Mouse (Mus musculus) cerebellum, postnatal 36 days (tissue): Measurements from ENCODE around the gene Atp6v1b1.

Experiments
- DNase-seq, 2 experiments: peaks; one replicate each; pipeline ENCODE4 v3.0.0; 2021 to 2022; ENCODE audit warnings: mixed read lengths in 2 of 2

Gene Atp6v1b1

DNA sequence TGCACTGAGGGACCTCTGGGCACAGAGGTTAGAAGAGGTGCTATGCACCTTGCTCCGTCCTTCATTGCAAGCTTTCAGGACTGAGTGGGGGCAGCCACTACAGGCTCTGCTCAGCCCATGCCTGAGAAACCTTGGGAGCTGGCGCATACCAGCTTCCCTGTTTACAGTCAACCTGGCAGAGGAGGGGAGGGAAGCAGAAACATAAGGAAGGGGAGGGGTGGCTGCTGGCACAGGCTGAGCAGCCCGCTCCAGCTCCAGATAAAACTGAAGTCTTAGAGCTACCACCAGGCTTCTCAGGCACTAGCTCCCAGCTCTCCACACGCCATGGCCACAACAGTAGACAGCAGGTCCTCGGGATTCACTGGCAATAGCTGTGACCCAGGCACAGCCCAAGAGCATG is at the start of gene Atp6v1b1:
Atp6v1b1 (plus strand) TSS at position 230 of the 400 bp plus-strand sequence.
- no peak for DNase-seq

DNA sequence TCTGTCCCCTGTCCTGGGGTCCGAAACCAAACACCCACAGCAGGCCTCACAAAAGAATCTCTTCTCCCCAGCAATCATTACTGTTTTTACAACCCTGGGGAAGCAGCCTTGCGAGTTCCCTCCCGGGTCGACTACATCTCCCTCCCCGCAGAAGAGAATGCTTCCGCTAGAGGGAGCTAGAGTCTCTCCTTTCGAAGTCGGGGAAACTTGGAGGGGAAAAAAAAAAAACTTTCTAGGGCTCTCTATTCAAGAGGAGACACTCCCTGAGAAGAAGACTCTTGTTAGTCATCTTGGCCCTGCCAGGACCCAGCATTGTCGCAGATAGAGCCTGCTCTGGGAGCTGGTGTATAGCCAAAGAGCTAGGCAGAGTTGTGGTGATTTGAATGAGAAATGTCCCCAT is 49.0 kb upstream of the Atp6v1b1 start:
- no peak for DNase-seq

DNA sequence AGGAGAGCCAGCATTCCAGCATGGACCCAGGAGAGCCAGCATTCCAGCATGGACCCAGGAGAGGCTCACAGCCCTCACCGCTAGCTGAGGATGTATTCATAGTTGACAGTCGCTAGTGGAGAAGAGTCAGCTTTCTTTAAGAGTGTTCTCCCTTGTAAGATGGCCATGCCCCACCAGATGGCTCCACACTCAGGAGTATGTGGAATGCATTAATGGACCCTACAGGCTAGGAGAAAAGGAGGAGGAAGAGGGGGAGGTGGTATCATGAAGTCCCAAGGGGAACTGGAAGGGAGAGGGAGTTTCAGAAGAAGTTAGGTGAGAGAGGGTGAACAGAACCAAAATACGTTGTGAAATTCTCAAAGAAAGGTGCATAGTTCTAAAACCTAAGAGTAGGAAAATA is 47.1 kb upstream of the Atp6v1b1 start:
- DNase-seq, result no peak

DNA sequence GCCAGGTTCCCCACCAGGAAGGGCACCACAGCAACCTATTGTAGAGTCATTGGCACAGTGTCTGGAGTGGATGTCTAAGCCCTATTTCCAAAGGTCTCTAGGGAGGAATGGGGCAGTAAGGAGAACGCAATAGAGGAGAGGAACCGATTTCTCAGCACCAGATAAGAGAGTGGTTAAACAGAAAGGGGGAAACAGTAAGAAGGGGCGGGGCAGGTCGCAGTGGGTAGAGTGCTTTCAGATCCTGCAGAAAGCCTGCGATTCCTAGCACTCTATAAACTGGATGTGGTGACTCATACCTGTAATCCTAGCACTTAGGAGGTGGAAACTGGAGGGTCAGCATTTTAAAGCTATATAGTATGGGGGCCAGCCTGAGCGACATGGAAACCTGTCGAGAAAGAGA is 46.1 kb upstream of the Atp6v1b1 start:
- DNase-seq, result no peak

DNA sequence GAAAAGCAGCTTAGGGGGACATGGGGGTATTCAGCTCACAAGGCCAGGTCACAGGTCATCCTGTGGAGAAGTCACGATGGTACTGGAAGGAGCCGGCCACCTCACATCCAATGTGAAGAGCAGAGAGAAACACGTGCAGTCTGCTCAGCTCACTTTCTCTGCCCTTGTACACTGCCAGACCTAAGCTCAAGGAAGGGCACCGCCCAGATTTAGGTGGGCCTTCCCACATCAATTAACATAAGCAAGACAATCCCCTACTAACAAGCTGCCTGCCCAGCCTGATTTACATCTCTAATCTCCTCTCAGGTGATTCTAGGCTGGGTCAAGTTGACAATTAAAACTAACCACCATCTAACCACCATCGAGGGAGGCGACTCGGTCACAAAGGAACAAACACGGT is 44.9 kb upstream of the Atp6v1b1 start:
- DNase-seq, result no peak

DNA sequence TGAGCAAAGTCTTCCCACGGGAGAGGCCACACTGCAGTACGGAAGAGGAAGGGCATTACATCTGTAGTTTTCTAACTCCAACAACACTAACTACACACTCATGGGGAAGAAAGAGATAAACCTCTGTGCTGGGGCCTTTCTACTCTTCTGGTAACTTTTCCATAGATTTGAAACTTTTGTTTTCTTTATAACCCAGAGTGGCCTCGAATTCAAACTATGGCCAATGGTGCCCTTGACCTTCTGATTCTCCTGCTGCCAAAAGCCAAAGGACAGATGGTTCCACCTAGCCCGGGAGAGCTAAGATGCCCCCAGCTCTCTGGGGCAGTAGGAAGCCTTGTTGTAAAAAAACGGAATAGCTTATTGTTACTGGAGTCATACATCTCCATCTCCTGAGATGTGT is 42.8 kb upstream of the Atp6v1b1 start:
- no peak for DNase-seq

DNA sequence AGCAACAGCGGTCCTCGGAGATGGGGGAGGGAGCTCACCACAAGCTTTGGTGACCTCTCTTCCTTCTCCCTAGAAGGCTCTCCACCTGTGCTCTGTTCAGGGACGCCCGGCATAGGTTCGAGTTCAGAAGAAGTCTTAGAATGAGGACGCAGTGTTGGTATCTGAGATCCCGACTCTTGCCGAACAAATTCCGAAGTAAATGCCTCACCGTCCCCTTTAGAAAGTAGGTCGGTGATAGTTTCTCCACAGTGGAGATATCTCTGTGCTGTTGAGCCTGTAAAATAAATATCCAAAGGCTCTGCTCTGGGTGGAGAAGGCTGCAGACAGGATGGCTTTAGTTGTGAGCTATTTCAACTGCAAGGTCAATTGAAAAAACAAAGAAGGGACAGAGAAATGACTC is 41.8 kb upstream of the Atp6v1b1 start:
- no peak for DNase-seq

DNA sequence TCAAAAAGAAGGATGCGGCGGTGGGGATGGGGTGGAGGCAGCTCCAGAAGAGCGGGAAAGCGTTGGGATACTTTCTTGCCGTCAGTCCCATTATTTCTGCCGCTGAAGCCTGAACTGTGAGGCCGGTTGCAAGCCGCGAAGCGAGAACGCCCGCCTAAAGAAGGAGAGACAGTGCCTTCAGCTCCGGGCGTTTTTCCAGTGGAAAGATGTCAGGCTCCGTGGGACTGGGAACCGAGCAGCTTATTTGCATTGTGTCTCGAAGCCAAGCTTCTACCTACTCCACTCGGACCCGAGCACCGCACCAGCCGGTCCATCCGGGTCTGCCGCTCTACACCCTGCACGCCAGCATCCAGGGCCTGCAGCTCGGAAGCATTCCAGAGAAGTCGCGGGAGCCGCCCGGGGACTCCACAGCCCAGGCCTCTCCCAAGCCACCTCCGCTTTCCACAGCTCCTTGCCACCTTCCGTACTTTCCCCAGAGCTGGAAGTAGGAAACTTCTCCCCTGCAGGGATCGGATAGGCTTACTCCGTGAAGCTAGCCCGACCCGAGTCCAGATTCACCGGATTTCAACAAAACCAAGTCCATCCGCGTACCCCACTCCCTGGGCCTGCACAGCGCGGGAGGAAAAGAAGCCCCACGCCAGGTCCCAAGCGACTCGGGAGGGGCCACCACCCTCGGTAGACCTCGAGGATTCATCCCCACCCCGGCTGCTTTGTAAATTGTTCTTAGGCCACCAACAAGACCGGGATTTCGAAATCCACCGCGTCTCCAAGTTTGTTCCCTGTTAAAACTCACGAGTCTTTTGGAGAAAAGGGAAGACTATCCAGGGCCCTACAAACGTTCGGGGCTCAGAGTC is 40.4 kb upstream of the Atp6v1b1 start:
- DNase-seq, result no peak

DNA sequence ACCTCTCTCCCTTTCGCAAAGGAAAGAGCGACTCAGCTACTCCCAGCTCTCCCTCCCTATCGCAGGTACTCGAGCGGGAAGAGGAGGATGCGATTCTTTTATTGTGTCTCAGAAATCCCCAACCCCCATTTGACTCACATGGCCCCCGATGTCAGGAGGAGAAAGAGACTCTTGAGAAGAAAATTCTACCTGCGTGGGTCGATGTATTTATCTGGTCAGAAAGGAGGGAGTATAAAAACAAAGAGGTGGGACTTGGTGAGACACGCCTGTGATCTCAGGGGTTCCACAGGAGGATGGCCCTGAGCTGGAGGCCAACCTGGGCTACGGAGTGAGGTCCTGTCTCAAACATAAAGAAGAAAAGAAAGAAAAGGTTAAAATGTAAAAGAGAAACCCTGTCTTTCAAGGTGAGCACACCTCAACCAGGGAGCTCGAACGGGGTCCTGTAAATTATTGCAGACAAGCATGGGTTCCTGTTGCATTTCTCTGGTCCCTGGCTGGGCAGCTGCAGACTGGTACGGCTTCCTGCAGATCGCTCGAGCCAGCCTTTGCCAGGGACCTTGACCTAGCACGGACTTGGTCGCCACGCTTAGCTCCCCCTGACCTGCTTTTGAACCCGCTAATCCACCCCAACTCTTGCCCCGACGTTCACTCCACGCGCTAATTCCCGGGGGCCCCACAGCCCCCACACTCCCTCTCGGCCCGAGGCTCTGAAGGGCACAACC is 39.6 kb upstream of the Atp6v1b1 start:
- no peak for DNase-seq

DNA sequence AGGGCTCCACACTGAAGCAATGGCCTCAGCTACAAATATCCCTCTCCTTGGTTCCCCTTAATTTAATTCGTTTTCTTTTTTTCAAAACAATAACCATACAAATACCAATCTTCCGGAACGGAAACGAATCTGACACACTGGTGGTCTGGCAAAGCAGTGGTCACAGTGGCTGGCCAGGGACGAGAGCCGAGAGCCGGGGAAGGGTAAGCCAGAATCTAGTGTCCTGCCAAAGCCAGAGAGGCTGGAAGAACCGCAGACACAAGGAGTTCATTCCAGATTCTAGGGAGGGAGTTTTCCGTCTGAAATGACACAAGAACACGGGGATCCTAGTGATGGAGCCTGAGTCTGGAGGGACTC is 39.1 kb upstream of the Atp6v1b1 start:
- no peak for DNase-seq

DNA sequence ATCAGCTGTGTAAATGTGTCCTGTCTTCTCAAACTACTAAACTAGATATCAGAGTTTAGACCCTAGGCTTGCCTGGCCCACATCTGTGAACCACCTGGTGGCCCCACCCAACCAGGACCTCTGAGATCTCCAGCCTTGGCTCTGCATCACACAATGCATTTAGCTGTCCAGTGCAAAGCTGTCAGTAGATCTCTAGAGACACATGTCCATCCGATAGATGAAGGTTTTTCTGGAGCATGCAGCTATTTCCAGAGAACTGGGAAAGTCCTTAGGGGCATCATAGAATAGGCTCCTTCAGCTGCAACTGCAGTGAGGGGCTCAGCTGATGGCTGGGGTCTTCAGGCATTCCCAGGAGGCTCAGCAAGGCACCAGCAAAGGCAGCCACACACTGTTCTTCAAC is 38.5 kb upstream of the Atp6v1b1 start:
- no peak for DNase-seq

DNA sequence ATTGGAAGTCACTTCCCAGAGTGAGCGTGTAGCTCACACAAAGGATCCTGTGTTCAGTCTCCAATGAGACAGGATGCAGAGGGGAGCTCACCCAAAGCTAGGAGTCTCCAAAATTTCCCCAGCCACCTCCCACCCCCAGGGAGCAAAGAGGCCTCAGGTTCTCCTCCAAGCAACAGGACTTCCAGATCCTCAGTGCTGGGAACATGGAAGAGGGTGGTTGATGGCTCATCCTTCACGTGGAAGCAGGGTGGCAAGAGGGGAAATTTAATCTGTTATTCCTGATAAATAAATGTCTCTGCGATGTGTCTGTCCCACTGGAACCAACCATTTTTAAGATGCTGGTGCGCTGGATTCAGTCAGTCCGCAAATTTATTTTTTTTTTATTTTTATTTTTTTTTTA is 38.1 kb upstream of the Atp6v1b1 start:
- no peak for DNase-seq

DNA sequence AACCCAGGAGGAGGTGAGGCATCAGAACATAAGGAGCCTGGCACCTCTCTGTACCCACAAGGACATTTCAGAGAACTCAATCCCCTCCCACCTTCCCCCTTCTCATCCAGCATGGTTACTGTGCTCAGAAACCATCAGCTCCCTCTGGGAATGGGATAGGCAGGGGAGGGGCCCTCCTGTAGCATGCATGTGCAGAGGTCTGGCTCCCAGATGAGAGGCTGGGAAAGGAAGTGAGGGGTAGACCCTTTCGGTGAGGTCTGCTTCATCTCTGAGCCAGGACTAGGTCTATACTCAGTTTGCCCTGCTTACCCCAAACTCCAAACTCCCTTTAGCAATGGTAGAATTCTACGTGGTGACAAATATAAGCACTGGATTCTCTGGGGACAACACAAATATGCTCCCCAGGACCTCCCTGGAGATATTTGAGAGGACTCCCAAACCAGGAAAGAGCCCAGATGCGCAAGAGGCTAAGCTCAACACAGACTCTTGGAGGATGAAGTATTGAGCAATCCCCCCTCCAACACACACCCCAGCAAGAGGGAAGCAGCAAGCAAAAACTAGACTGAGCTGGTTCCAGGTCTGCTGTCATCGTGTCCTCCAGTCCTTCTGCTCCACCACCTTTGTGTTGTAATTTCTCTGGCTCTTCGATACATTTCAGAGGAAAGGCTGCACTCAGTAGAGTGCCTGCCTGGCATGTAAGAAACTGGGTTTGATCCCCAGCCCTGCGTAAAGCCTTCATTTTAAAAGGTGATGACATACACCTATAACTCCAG is 34.9 kb upstream of the Atp6v1b1 start:
- no peak for DNase-seq

DNA sequence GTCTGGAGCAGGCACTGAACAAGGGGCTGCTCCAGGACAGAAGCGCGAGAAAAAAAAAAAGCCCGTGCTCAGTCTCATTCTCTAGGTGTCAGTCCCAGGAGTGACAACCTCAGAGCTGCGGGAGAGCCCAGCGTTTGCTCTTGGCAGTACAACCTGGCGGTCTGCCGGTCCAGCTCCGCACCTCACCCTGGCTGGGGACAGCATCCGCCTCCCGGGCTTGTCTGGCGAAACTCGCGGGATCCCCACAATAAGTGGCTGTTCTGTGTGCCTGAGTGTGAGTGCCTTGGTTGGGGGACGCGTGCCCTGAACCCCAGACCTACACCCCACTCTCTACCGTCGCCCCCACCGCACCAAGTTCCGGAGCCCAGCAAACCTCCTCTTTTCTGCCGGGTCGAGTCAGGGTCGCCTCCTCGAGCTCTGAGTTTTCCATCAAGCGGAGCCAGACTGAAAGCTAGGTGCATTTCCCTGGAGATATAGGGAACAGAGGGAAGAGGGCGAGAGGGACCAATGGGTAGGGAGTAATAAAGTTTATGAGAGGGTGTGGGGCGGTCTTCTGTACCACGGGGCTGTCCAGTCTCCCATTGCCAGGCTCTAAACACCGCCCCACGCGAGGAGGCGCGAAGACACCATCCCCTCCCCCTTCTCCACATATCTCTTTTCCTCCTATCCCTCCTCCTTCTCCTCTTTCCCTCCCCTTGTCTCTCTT is 32.3 kb upstream of the Atp6v1b1 start:
- no peak for DNase-seq

DNA sequence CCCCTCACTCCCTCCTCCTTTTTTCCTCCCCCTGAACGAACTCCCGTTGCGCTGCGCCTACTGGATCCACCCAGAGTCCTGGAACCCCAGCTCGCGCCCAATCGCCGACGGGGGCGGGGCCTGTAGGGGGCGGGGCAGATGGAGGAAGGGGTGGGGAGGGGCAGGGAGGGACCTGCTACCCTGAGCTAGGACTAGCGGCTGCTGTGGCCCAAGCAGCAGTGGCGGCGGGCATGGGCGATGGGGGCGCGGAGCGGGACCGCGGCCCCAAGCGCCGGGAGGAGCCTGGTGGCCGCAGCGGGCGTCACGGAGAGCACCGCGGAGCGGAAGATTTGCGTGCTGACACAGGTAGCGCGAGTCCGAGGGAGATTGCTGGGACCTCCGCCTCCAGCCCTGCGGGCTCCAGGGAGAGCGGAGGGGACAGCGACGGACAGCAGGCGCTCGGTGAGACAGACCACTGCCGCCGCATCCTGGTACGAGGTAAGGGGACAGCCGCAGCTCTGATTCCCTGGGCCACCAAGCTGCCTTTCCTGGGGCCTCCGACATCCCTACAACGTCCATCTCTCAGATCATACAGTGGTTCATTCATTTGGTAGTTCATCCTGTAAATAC is 31.6 kb upstream of the Atp6v1b1 start, which contains the start of gene Vax2:
Vax2 (plus strand) TSS at position 198 of the 609 bp plus-strand sequence.
- DNase-seq, result no peak

DNA sequence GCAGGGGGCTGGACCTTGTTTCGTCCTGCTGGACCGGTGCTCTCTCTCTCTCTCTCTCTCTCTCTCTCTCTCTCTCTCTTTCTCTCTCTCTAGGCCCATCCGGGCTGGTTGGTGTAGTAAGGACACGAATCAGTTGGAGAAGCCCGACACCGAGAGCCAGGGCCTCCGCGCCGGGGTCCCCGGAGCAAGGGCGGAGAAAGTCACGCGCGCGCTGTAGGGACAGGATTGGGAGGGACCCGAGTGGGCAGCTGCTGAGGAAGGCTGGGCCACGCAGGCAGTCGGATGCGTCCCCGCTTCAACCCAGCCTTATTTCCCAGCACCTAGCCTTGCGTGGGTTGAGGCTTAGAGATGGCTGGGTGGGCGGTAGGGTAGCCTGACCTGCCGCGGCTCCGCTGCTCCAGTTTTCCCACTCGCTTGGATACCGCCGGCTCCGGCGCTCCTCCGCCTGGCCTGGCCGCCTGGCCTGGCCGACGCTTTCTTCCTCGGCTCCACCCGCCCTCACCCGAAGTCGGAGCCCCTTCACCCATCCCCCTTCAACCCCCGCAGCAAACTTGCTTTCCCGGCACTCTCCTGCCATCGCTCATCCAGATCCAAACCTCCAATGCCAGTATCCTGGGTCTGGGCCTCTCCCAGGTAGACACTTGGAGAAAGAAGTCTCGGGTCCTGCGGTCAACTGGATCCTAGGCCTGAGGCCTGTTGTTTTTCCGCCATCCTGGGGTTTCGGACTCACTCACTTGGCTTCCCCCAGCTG is 30.9 kb upstream of the Atp6v1b1 start:
- no peak for DNase-seq

DNA sequence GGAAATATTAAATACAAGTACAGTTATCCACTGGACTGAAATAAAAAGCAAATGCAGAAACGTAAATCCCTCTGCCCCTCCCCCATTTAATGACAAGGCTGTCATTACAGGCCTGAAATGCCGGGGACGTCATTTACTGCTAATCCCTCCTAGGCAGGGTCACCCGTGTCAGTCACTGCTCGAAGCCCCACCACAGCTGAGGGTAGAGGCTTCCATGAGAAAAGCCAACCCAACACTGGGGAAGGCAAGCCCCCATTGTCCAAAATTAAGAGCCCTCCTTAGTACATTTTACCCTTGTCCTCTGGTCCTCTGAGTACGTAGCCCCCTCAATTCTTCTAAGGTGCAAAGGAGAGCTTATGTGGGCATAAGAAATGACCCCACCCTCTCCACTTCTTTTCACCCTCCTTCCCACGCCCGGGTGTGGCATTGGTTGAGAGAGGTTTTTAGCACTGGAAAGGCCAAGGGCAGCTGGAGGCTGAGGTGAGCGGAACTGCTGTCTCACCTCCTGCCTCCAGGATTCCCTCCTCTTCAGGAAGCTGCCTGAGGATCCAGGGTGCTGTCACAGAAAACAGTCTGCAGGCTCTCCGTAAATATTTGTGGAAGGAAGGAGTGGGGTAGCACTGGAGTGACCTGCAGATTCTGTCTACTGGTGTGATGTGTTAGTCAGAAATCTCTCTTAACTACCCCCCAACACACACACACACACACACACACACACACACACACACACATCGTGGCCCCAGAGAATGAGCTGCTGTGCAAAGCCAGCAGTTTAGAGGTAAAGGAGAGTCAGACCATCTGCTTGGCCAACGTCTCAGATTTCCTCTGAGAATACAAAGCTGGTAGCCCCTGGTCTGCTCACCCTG is 29.3 kb upstream of the Atp6v1b1 start:
- no peak for DNase-seq

DNA sequence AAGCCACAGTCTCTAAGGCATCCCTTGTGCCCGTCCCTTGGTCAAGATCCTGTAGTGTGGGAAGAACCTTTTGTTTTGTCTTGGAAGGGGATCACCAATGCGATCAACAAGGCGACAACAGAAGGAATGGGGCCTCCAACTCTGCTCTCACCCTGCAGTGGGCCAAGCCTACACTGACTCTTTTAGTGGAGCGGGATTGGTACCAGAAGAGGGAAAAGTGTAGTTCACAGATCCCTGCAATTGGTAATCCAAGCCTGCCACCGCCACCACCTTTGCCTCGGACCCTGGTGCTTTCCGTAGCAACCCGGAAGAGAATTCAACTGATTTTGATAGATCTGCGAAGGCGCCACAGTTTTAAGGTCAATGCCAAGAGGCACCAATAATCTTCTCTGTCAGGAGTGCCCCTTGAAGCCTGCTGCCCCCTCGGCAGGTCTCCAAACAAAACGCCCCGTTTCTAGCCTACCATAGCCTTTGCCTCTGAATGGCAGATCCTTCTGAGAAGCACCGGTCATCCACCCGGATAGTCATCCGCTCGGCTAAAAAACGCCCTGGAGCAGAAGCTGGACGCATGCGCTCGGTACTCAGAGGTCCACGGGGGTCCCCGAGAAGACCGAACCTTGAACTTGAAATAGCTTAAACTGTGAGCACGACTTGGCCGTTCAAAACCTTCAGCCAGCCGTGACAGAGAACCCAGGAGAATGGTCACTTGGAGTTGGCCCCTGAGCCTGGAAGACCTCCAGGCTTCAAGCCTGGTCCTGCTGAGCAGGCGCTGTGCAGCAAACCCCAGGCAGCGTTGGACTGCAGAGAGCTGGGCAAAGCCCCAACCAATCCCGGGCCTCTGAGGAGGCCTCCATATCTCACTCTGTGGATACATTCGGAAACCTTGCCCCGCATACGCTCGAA is 28.3 kb upstream of the Atp6v1b1 start:
- DNase-seq, result no peak

DNA sequence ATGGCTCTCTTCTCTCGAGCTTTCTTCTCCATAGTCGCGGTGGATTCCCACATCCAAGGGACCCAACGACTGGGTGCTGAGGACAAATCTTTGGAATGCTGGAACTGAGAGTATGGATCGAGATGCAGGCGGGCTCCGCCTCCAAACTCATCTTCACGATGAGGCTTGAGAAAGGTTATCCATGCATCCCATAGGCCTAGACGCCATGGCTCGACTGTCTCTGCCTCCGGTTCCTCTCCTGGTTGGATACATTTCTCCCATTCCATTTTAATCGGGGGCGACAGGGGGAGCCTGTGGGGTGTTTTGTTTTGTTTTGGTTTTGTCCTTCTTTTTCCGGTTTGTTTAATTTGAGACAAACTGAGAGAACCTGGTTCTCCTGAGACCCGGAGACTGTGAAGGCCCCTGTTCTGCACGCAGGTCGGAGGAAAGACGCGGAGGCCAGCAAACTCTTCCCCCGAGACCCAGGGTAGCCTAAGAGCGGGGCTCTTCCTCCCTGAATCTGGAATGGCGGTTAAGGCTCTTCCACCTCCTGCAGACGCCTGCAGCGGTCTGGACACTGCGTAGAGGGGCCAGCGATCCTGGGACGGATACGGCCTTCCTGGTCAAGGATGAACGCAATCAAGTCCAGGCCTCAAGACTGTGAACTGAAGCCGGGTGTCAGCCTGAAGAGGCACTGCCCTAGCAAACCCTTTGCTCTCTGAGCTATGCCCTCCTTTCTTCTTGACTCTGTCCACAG is 27.2 kb upstream of the Atp6v1b1 start:
- no peak for DNase-seq
